In the genomic region with DNA sequence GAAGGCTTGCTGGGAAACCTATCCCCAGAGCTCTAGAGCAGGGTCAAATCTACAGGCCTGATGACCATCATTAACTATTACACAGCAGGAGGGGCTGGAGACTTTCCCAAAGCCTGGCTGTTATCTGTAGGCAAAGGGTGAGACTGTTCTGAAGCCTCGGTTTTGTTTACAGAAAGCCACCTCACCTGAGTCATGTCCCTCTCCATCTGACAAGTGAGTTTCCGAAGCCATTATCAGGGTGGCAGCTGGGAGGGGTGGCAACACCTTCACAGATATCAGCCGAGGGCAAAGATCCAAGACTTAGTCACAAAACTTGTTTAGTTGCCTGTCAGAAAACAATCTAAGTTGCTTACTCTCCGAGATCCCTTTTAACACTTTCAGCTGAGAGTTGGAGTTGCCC, we compare ENCODE assay signal across 34 mouse cellular contexts. TPM values are rescaled to one million over a fixed set of nuclear protein-coding genes. Genes with fewer than 3 reads are reported as not detected.
"Had no signal": no experiment of that assay in that cellular context is flagged by ENCODE, and none has a peak within 500 bp of the region (broad histone marks: within the 10 kb centered on the region; RNA-seq: fewer than 3 reads in every experiment).

No protein-coding gene starts in this region.

- H3K4me2 ChIP-seq: heart, embryonic 11.5 days; heart, embryonic 13.5 days; heart, embryonic 15.5 days; hindbrain, embryonic 13.5 days; hindbrain, embryonic 15.5 days; limb, embryonic 12.5 days; liver, embryonic 11.5 days; liver, embryonic 13.5 days had no signal

- H3K9ac ChIP-seq: heart, embryonic 13.5 days; heart, embryonic 15.5 days; hindbrain, embryonic 13.5 days; hindbrain, embryonic 15.5 days; limb, embryonic 12.5 days; liver, embryonic 13.5 days had no signal

- H3K27ac ChIP-seq: heart, embryonic 13.5 days; heart, embryonic 15.5 days; hindbrain, embryonic 13.5 days; hindbrain, embryonic 15.5 days; hindbrain, postnatal 0 days; layer of hippocampus, adult 2 months; left cerebral cortex, adult 2 months; limb, embryonic 10.5 days; limb, embryonic 12.5 days; liver, embryonic 13.5 days had no signal

- H3K27me3 ChIP-seq: heart, embryonic 13.5 days; heart, embryonic 15.5 days; hindbrain, embryonic 13.5 days; hindbrain, embryonic 15.5 days; limb, embryonic 12.5 days; liver, embryonic 13.5 days had no signal

- H3K4me3 ChIP-seq: heart, embryonic 13.5 days; heart, embryonic 15.5 days; hindbrain, embryonic 13.5 days; hindbrain, embryonic 15.5 days; layer of hippocampus, adult 2 months; left cerebral cortex, adult 2 months; limb, embryonic 10.5 days; limb, embryonic 12.5 days; liver, embryonic 13.5 days had no signal

- H3K9me3 ChIP-seq: heart, embryonic 13.5 days; heart, embryonic 15.5 days; hindbrain, embryonic 13.5 days; hindbrain, embryonic 15.5 days; limb, embryonic 10.5 days; limb, embryonic 12.5 days; liver, embryonic 13.5 days had no signal

- ATAC-seq: hindbrain, postnatal 0 days had no signal

- H3K4me1 ChIP-seq: heart, embryonic 13.5 days; heart, embryonic 15.5 days; hindbrain, embryonic 13.5 days; hindbrain, embryonic 15.5 days; limb, embryonic 10.5 days; limb, embryonic 12.5 days; liver, embryonic 13.5 days had no signal

- H3K36me3 ChIP-seq: heart, embryonic 13.5 days; heart, embryonic 15.5 days; hindbrain, embryonic 13.5 days; hindbrain, embryonic 15.5 days; limb, embryonic 10.5 days; limb, embryonic 12.5 days; liver, embryonic 13.5 days had no signal

- DNase-seq: gastrocnemius, postnatal 14 days; gastrocnemius, postnatal 36 days; heart, adult 18-20 months; heart, postnatal 14 days; heart, postnatal 36 days; kidney, adult 18-20 months; kidney, adult 8-10 months; kidney, postnatal 10 days; kidney, postnatal 25 days; kidney, postnatal 4 days; liver; liver, embryonic 13.5 days had no signal

RNA-seq across cellular contexts. Expression of a gene that starts 45.4 kb away (rescaled TPM):
- total RNA-seq: gastrocnemius, adult 18-20 months; gastrocnemius, adult 8-10 months; gastrocnemius, postnatal 14 days; gastrocnemius, postnatal 36 days; heart, adult 18-20 months; heart, postnatal 14 days; heart, postnatal 36 days; hematopoietic stem cell, adult 5-6 weeks; hindbrain, postnatal 0 days; layer of hippocampus, adult 2 months; layer of hippocampus, postnatal 10 days; layer of hippocampus, postnatal 25 days; left cerebral cortex, adult 2 months; left cerebral cortex, postnatal 14 days; left cerebral cortex, postnatal 36 days had no signal
- polyA plus RNA-seq: frontal cortex, adult 2 months; heart, embryonic 11.5 days; heart, embryonic 13.5 days; heart, embryonic 15.5 days; heart, postnatal 0 days; hindbrain, embryonic 11.5 days; hindbrain, embryonic 13.5 days; hindbrain, embryonic 15.5 days; hindbrain, postnatal 0 days; kidney, embryonic 14.5 days; limb, embryonic 10.5 days; limb, embryonic 12.5 days had no signal
